Mouse (Mus musculus) heart, embryonic 11.5 days (tissue): ENCODE data around the gene Rmdn2. TPM values are rescaled to one million over a fixed set of nuclear protein-coding genes. Genes with fewer than 3 reads are reported as not detected.

Experiments used
- ATAC-seq: fragments of 200-750 bp; cut with Nextera tagmentation; replicated peaks from 2 replicates; pipeline ENCODE4 v1.8.0; 2017; ENCODE audit warnings: moderate library complexity; ENCODE audit not compliant: insufficient number of reproducible peaks, low FRiP score, low TSS enrichment
- H3K27ac ChIP-seq: fragments of 300-500 bp; sonication (generic); 2 replicates; pipeline ENCODE4 v1.5.1; 2014; ENCODE audit warnings: mild to moderate bottlenecking, low read depth, low read length
- H3K27me3 ChIP-seq: fragments of 300-500 bp; sonication (generic); 2 replicates; pipeline ENCODE4 v1.6.1; 2014; ENCODE audit warnings: mild to moderate bottlenecking, low read length, mixed read lengths; ENCODE audit not compliant: control insufficient read depth, insufficient read depth
- H3K36me3 ChIP-seq: fragments of 300-500 bp; sonication (generic); 2 replicates; pipeline ENCODE4 v1.6.1; 2014; ENCODE audit warnings: mild to moderate bottlenecking, low read length, moderate library complexity, mixed read lengths; ENCODE audit not compliant: control insufficient read depth, insufficient read depth
- H3K4me1 ChIP-seq: fragments of 300-500 bp; sonication (generic); 2 replicates; pipeline ENCODE4 v1.6.1; 2014; ENCODE audit warnings: low read length; ENCODE audit not compliant: control insufficient read depth, insufficient read depth
- H3K4me2 ChIP-seq: fragments of 300-500 bp; sonication (generic); 2 replicates; pipeline ENCODE4 v1.6.1; 2014; ENCODE audit warnings: mild to moderate bottlenecking, moderate library complexity
- H3K4me3 ChIP-seq: fragments of 300-500 bp; sonication (generic); 2 replicates; pipeline ENCODE4 v1.5.1; 2014; ENCODE audit warnings: low read depth, low read length
- H3K9ac ChIP-seq: fragments of 300-500 bp; sonication (generic); 2 replicates; pipeline ENCODE4 v1.6.1; 2014; ENCODE audit warnings: mild to moderate bottlenecking, low read depth, low read length, moderate library complexity
- H3K9me3 ChIP-seq: fragments of 300-500 bp; sonication (generic); replicated peaks from 2 replicates; pipeline ENCODE4 v1.6.1; 2016; ENCODE audit warnings: low read length; ENCODE audit not compliant: control insufficient read depth
- WGBS: fragments of 180-500 bp; shearing (Covaris S2); extraction: QIAGEN DNeasy Blood & Tissue Kit; methylation state at CpG from one replicate; pipeline ENCODE4 v1.1.7; 2014; ENCODE audit not compliant: insufficient replicate concordance; 5-methylcytosine and 5-hydroxymethylcytosine counted together
- polyA plus RNA-seq: library from polyadenylated mRNA; unstranded; fragments of >200 nt; fragmentation: Nextera tagmentation; extraction: Ambion mirVana; gene quantifications from 2 replicates; pipeline ENCODE4 v1.2.1, GENCODE M21; 2014

Rmdn2 gene
- polyA plus RNA-seq, 1 experiment from 2014 or later, result 20.2 TPM

DNA sequence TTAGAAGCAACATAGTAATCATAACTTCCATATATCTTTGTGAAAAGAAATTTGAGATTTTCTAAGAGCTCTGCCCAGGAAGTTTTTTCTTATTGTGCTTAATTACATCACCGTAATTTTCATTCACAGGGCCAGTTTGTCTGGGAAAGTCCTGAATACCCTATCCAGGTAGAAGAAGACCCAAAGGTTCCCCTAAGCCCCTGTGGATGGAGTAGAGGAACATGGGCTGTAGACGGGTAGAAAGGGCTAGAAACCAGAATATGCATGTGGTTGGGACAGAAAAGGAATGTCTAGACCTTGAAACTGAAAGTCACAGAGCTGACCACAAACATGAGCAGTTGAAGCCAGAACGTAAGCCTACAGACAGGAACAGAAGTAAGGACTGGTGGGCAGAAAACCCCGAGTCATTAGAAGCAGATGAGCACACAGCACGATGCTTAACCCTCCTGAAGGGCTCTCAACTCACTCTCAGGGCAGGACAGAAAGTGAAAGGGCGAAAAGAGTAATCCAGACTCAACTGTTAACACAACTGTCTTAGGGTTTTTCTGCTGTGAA is 27.3 kb upstream of the Rmdn2 start:
- H3K9ac ChIP-seq, result no peak overlapping the region
- no peaks in the 10 kb centered on the region for H3K36me3 ChIP-seq
- no peak overlapping the region for H3K4me3 ChIP-seq
- WGBS, result 75% methylated on average over 6 of the region's 6 CpGs
- no peaks in the 10 kb centered on the region for H3K27me3 ChIP-seq
- H3K4me2 ChIP-seq, result no peak overlapping the region
- no peak overlapping the region for H3K27ac ChIP-seq
- no peaks in the 10 kb centered on the region for H3K4me1 ChIP-seq
- H3K9me3 ChIP-seq, result no peaks in the 10 kb centered on the region
- ATAC-seq, result no peak

DNA sequence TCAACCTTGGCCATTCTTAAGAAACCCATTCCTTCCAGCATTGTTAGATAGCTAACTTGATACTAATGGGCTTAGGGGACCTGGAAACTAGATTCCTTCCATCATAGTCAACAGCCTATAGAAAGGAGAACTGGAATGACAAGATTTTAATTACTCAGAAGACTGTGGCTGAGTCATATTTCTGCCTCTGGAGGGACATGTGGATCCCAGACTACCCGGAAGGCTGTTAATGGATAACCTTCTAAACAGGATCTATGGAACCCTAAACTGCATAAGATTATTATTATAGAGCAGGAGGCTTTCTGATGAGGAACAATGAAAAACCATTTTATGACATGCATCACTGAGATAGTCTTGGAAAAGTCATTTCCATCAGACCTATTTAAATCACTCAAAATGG is 21.8 kb upstream of the Rmdn2 start:
- WGBS, result 79% methylated on average over 1 of the region's 1 CpGs
- no peaks in the 10 kb centered on the region for H3K36me3 ChIP-seq
- no peak overlapping the region for H3K27ac ChIP-seq

DNA sequence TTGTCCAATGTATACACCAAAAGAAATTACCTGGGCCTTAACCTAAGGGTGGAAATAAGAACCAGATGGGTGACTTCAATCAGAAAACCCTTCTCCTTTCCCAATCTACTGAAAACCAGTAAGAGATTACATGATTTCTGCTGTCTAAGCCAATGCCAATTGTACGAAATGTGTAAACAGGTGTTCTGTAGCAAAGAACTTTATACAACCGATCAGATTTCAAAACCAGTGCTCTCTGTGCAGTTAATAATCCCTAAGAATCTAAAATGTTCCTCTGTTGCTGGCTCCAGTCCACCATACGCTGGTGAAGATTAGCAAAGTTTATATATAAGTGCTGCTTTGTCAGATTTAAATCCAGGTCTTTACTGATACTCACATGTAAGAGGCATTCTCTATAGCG is 15.7 kb upstream of the Rmdn2 start:
- Histone ChIP-seq H3K9ac (no peak overlapping the region), H3K9me3 (no peaks in the 10 kb centered on the region), H3K36me3 (no peaks in the 10 kb centered on the region), H3K27me3 (no peaks in the 10 kb centered on the region), H3K27ac (no peak overlapping the region), H3K4me1 (peaks cover 4% of the 10 kb centered on the region; the same call in 1 of the 2 replicates), H3K4me3 (no peak overlapping the region), H3K4me2 (no peak overlapping the region)
- ATAC-seq, result no peak
- WGBS, result 75% methylated on average over 4 of the region's 4 CpGs

More for the DNA sequence above, 21.8 kb upstream of the Rmdn2 start:
- Histone ChIP-seq H3K9ac (no peak overlapping the region), H3K27me3 (no peaks in the 10 kb centered on the region), H3K4me3 (no peak overlapping the region), H3K9me3 (no peaks in the 10 kb centered on the region), H3K4me1 (no peaks in the 10 kb centered on the region), H3K4me2 (no peak overlapping the region)
- no peak for ATAC-seq

DNA sequence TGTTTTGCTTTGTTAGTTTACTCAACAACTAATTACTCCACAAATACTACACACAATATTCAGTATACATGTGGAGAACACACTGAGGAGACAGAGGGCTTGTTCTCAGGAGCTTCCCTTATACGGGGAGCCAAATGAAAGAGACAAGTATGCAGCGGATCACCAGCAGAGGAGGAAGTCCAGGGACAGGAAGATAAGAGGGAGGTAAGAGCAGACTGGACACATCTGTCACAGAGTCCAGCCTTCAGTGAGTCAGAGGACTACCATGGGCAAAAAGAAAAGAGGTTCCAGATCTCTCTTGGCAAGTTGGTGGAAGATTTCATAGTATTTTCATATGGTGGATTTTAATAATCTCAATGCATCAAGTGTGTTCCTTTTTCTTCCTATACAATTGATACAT is 13.5 kb upstream of the Rmdn2 start:
- Histone ChIP-seq H3K36me3 (no peaks in the 10 kb centered on the region), H3K9ac (no peak overlapping the region), H3K9me3 (no peaks in the 10 kb centered on the region), H3K27ac (no peak overlapping the region), H3K27me3 (no peaks in the 10 kb centered on the region), H3K4me2 (no peak overlapping the region), H3K4me3 (no peak overlapping the region), H3K4me1 (peaks cover 4% of the 10 kb centered on the region; the same call in 1 of the 2 replicates)
- 4% methylated on average over 2 of the region's 2 CpGs for WGBS
- ATAC-seq, result no peak

DNA sequence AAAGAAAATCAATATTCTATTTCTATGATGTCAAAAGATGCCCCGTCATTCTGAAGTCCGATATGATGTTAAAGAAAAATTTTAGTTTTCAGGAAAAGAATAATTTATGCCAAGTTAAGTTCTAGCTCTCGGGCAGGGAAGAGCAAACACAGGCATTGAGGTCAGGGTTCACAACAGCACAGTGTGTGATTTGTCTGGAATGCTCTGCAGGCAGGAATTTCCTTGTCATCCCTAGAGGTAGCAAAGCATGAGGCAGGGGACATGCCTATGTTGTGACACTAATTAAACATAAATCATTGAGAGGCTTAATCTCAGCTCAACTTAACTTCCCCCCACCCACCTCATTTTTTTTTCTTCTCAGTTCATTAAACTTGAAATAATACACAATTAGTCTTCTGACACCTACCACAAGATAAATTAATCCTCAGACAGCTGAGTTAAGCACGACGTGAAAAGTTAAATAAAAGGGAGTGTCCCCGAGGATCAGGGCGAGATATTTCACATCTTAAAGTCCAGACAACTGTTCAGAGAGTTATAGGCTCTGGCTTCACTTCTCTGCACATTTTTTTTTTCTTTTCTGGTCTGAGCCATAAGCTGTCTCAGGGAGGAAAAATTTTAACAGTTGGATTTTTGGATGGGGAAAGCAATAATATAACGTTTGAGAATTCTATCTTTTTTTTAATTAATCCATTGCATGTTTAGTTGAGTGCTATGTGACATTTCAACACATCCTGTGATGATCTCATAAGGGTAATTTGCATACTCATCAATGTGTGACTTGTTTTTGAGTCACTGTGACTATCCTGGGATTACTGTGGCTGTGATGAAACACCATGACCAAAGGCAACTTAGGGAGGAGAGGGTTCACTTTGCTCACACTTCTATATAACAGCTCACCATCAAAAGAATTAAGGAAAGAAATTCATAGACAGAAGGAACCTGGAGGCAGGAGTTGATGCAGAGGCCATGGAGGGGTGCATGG is 12.8 kb upstream of the Rmdn2 start:
- ATAC-seq, result no peak
- Histone ChIP-seq H3K27me3 (no peaks in the 10 kb centered on the region), H3K9ac (no peak overlapping the region), H3K27ac (no peak overlapping the region), H3K4me1 (peaks cover 4% of the 10 kb centered on the region; the same call in 1 of the 2 replicates), H3K36me3 (no peaks in the 10 kb centered on the region), H3K4me3 (no peak overlapping the region), H3K4me2 (no peak overlapping the region), H3K9me3 (no peaks in the 10 kb centered on the region)
- WGBS, result 37% methylated on average over 8 of the region's 8 CpGs

DNA sequence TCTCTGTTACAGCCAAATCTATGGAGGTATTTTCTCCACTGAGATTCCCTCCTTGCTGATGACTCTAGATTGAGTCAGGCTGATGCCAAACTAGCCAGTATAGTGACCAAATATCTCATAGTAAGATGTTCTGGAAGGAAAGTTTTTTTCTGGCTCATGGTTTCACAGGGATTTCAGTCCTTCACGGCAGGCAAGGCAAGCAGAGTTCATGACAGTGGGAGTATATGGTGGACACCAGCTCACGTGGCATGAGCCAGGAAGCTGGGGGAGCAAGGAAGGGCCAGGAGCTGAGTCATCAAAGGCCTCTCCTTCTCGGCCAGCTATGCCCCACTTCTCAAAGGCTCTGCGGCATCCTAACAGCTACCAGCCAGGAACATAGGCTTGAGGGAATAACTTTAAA is 11.6 kb upstream of the Rmdn2 start:
- no peak for ATAC-seq
- WGBS, result 65% methylated on average over 4 of the region's 4 CpGs

DNA sequence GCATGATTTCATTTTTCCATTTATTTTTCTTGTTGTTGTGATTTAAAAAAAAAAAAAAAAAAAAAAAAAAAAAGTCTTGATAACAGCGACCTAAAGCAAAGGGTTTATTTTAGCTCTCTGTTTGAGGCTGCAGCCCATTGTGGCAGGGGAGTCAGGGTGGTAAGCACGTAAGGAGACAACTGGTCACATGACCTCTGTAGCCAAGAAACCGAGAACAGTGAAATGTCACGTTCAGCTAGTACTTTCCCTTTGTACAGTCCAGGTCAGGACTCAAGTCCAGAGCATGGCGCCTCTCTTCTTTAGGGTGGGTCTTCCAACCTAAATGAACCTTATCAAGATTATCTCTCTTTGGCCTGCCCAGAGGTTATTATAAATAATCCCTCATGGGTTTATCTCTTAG is 9.3 kb upstream of the Rmdn2 start:
- Histone ChIP-seq H3K4me2 (no peak overlapping the region), H3K27me3 (no peaks in the 10 kb centered on the region), H3K4me3 (no peak overlapping the region), H3K4me1 (peaks cover 4% of the 10 kb centered on the region; the same call in 1 of the 2 replicates), H3K9me3 (no peaks in the 10 kb centered on the region), H3K9ac (no peak overlapping the region), H3K36me3 (no peaks in the 10 kb centered on the region), H3K27ac (no peak overlapping the region)
- no peak for ATAC-seq
- 51% methylated on average over 5 of the region's 5 CpGs for WGBS

More for the DNA sequence above, 11.6 kb upstream of the Rmdn2 start:
- H3K9ac ChIP-seq, result no peak overlapping the region
- H3K36me3 ChIP-seq, result no peaks in the 10 kb centered on the region
- no peak overlapping the region for H3K4me2 ChIP-seq
- H3K4me3 ChIP-seq, result no peak overlapping the region
- no peaks in the 10 kb centered on the region for H3K27me3 ChIP-seq
- peaks cover 4% of the 10 kb centered on the region; the same call in 1 of the 2 replicates for H3K4me1 ChIP-seq
- H3K27ac ChIP-seq, result no peak overlapping the region
- H3K9me3 ChIP-seq, result no peaks in the 10 kb centered on the region

DNA sequence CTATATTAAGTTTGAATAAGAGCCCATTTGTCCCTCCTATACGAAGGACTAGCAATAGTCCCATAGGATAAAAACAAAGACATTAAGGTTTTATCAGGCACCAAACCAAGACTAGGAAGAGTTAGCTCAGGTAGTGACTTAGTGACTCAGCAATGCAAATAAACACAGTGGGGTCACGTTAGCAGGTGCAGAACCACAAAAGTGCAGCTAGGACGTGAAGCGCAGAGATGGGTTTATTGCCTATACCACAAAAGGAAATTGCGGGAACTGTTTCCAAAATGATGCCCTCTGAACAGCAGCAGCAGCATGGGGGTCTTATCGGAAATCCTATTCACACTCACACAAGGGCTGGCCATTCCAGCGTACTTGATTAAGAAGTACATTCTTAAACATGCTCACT is 8.2 kb upstream of the Rmdn2 start:
- no peaks in the 10 kb centered on the region for H3K27me3 ChIP-seq
- no peaks in the 10 kb centered on the region for H3K36me3 ChIP-seq
- no peak overlapping the region for H3K9ac ChIP-seq
- no peaks in the 10 kb centered on the region for H3K4me1 ChIP-seq
- no peak for ATAC-seq
- no peak overlapping the region for H3K4me3 ChIP-seq
- H3K9me3 ChIP-seq, result no peaks in the 10 kb centered on the region
- WGBS, result 81% methylated on average over 7 of the region's 7 CpGs
- H3K4me2 ChIP-seq, result no peak overlapping the region
- no peak overlapping the region for H3K27ac ChIP-seq
